Mouse (Mus musculus) testis, adult 2 months (tissue): ENCODE data around the gene Aagab.

Source experiments
- CTCF ChIP-seq: fragments of 200-500 bp; IDR thresholded peaks from 2 replicates; pipeline ENCODE4 v1.5.1; 2012; ENCODE audit warnings: low read depth, mild to moderate bottlenecking, inconsistent platforms, low read length, moderate library complexity; ENCODE audit not compliant: control insufficient read depth, insufficient read depth, insufficient replicate concordance
- POLR2A ChIP-seq: fragments of 200-500 bp; IDR thresholded peaks from 2 replicates; pipeline ENCODE4 v1.6.1; 2012; ENCODE audit warnings: low read depth, mild to moderate bottlenecking, inconsistent platforms, low read length, moderate library complexity; ENCODE audit not compliant: control insufficient read depth

DNA sequence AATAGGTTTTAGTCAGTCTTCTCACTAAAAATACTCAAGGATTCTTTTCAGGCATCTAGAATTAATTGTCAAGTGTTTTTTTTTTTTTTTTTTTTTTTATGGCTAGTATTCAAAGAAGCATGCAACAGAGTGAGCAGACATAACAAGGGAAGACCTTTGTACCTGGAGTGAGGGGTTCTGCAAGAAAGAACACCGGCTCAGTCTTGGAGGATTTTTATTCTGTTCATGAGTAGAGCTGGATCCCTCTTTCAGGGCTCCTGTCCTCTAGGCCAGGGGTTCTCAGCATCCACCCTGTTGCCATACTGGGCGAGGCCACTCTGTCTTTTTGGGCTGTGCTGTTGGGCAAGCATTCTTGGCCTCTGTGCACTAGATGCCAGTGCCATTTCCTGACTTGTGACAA lies 7.3 kb downstream of the Aagab start:
- TF ChIP-seq POLR2A: no peak
- TF ChIP-seq CTCF: no peak
